Mouse (Mus musculus): ENCODE measurements around the gene Dcaf15. TPM values are rescaled to one million over a fixed set of nuclear protein-coding genes. Genes with fewer than 3 reads are reported as not detected.

The Dcaf15 gene
- polyA plus RNA-seq, 1 experiment from 2014 or later = 22.6 TPM

DNA sequence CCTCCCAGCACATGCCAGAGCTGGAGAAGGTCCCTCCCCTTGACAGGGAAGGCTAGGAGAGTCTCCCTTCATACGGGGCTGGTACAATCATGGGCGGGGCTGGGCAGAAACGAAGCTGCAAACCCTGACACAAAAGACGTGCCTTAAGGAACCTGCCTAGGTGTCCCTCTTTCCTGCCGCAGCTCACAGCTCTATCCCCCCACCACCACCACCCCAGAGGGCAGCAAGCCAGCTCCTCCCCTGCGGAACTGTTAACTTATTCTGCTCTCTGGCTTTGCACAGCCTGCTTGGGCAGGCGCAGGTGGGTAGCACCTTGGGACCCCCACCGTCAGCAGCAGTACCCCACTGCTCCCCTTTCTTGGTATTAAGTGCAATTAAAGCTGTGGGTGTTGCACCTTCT lies 8.5 kb downstream of the Dcaf15 start:
- no peak for ATAC-seq (ENCODE audit: low FRiP score, low read depth)
- no peaks in the 10 kb centered on the region for H3K27me3 ChIP-seq
- no peak overlapping the region for H3K4me2 ChIP-seq
- WGBS = 79% methylated on average over 8 of the region's 8 CpGs
- peaks cover 66% of the 10 kb centered on the region for H3K36me3 ChIP-seq
- H3K27ac ChIP-seq (replicated peaks) = no peak overlapping the region
- H3K4me3 ChIP-seq = no peak overlapping the region
- H3K9me3 ChIP-seq = no peaks in the 10 kb centered on the region
- no peak overlapping the region for H3K9ac ChIP-seq
- H3K4me1 ChIP-seq (replicated peaks) = 0 out of 2 replicates have a peak, but pooled peaks cover under 1% of the 10 kb centered on the region

DNA sequence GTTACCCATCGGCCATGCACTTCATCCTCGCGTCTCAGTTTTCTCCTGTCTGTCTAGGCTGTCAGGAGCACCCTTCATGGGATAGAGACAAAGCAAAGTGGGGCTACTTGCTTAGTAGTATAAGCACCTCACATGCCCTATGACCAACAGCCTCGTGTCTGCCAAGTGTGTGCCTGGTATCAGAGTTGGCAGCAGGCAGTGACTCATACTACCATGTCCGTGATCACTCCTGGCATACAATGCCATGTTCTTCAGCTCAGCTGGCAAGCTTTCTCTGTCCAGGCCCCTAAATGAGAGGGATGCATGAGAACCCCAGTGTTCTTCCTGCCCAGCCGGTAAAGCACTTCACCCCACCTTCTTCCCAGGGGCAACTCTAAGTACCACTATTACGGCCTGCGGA lies 14.0 kb downstream of the Dcaf15 start:
- H3K27ac ChIP-seq (replicated peaks) = no peak overlapping the region
- WGBS = 88% methylated on average over 8 of the region's 8 CpGs

DNA sequence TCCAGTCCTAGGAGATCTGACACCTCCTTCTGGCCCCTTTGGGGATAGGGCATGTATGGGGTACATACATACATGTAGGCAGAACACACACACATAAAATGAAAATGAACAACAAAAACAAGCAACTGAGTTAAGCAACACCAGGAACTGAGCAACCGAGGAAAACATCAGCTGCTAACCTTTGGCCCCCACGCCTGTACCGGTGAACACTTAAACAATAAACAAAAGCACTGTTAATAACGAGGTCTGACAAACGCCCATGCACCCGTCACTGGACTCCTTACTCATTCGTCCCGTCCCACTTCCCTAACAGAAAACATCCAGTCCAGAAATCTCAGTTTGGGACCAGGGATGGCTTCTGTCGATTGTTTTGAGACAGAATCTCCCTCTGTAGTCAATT lies 15.3 kb downstream of the Dcaf15 start:
- Histone ChIP-seq H3K36me3 (peaks cover 50% of the 10 kb centered on the region), H3K9me3 (no peaks in the 10 kb centered on the region), H3K4me3 (no peak overlapping the region), H3K27ac (replicated peaks) (no peak overlapping the region), H3K27me3 (no peaks in the 10 kb centered on the region), H3K4me1 (replicated peaks) (no peaks in the 10 kb centered on the region), H3K4me2 (no peak overlapping the region), H3K9ac (no peak overlapping the region)
- 85% methylated on average over 9 of the region's 9 CpGs for WGBS
- no peak for ATAC-seq (ENCODE audit: low FRiP score, low read depth)

More for the DNA sequence above, 14.0 kb downstream of the Dcaf15 start:
- H3K27me3 ChIP-seq = no peaks in the 10 kb centered on the region
- no peaks in the 10 kb centered on the region for H3K9me3 ChIP-seq
- no peaks in the 10 kb centered on the region for H3K4me1 ChIP-seq (replicated peaks)
- H3K36me3 ChIP-seq = peaks cover 58% of the 10 kb centered on the region
- no peak for ATAC-seq (ENCODE audit: low FRiP score, low read depth)
- no peak overlapping the region for H3K9ac ChIP-seq
- H3K4me3 ChIP-seq = no peak overlapping the region
- H3K4me2 ChIP-seq = no peak overlapping the region

DNA sequence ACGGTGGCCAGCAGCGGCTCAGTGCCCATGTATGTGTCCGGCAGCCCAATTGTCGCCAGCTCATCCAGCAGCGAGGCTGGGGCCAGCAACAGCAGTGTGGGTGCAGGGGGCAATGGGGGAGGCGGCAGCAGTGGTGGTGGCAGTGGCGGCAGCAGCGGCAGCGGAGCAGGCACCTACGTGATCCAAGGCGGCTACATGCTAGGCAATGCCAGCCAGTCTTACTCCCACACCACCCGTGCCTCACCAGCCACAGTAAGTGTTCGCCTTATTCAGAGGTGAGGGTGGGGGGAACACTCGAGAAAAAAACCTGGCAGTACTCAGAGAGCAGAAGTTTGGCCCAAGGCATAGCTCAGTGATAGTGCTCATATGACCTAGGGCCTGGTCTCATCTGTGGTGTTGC lies 16.7 kb downstream of the Dcaf15 start:
- Histone ChIP-seq H3K9me3 (no peaks in the 10 kb centered on the region), H3K27me3 (no peaks in the 10 kb centered on the region), H3K27ac (replicated peaks) (no peak overlapping the region), H3K4me3 (no peak overlapping the region), H3K9ac (no peak overlapping the region), H3K4me1 (replicated peaks) (0 out of 2 replicates have a peak, but pooled peaks cover 4% of the 10 kb centered on the region), H3K4me2 (no peak overlapping the region), H3K36me3 (peaks cover 50% of the 10 kb centered on the region)
- ATAC-seq (ENCODE audit: low FRiP score, low read depth) = no peak
- 95% methylated on average over 14 of the region's 14 CpGs for WGBS

DNA sequence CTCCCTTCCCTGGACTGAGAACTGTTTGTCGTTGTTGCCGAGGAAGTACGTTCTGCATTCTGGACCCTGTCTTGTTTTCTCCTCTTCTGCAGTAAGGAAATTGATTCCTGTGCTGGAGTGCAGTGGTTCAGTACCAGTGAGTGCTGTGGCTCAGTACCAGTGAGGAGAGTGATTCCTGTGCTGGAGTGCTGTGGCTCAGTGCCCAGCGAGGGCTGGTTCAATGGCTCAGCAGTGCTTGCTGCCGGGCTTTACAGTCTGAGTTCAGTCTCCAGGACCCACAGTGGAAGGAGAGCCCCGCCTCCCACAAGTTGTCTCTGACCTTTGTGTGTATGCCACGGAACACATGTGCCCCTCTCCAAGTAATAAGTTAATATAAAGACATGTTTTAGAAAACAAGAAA lies 17.4 kb downstream of the Dcaf15 start:
- H3K36me3 ChIP-seq = peaks cover 50% of the 10 kb centered on the region
- ATAC-seq (ENCODE audit: low FRiP score, low read depth) = no peak
- H3K4me2 ChIP-seq = no peak overlapping the region
- no peaks in the 10 kb centered on the region for H3K27me3 ChIP-seq
- H3K27ac ChIP-seq (replicated peaks) = no peak overlapping the region
- H3K4me3 ChIP-seq = no peak overlapping the region
- H3K4me1 ChIP-seq (replicated peaks) = 0 out of 2 replicates have a peak, but pooled peaks cover 4% of the 10 kb centered on the region
- H3K9me3 ChIP-seq = no peaks in the 10 kb centered on the region
- 83% methylated on average over 7 of the region's 7 CpGs for WGBS
- no peak overlapping the region for H3K9ac ChIP-seq

DNA sequence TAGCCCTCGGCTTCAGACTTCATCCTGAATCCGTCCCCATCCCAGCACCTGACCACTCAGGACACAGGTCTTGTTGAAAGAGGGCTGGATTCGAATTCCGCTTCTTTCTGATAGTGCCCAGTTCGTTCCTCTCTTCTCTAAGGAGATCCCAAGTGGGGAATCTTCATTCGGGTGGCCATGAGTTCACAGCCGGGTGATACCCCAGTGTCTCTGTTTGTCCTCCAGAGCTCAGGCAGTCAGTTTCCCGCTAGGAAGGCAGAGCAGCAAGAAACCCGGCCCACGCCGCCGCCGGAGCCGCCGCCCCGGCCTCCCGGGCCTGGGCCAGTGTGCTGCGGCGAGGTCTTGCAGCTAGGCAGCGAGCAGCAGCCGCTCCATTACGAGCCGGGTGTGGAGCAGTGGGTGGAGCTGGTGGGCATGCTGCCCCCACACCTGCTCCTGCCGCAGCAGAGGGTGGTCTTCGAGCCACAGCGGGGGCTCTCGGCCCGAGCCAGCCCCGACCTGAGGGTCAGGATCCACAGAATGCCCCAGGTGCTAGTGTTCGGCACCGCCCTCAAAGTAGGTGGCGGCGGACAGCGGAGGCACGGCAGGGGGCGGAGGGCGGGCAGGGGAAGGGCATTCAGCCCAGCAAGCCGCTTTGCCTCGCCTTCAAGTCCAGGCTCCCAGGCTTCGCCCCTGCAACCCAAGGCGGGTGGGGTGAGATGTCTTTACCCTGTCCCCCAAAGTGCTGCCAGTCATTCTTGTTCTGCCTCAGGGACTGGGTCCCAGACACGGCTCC lies 20.0 kb downstream of the Dcaf15 start:
- no peaks in the 10 kb centered on the region for H3K27me3 ChIP-seq
- 0 out of 2 replicates have a peak, but pooled peaks cover 4% of the 10 kb centered on the region for H3K4me1 ChIP-seq (replicated peaks)
- H3K4me2 ChIP-seq = peak overlapping the region; percentile 18; the same call in 1 of the 2 replicates
- no peak for ATAC-seq (ENCODE audit: low FRiP score, low read depth)
- H3K4me3 ChIP-seq = no peak overlapping the region
- H3K9me3 ChIP-seq = no peaks in the 10 kb centered on the region
- no peak overlapping the region for H3K27ac ChIP-seq (replicated peaks)
- peaks cover 56% of the 10 kb centered on the region for H3K36me3 ChIP-seq
- H3K9ac ChIP-seq = no peak overlapping the region
- 28% methylated on average over 42 of the region's 42 CpGs for WGBS

DNA sequence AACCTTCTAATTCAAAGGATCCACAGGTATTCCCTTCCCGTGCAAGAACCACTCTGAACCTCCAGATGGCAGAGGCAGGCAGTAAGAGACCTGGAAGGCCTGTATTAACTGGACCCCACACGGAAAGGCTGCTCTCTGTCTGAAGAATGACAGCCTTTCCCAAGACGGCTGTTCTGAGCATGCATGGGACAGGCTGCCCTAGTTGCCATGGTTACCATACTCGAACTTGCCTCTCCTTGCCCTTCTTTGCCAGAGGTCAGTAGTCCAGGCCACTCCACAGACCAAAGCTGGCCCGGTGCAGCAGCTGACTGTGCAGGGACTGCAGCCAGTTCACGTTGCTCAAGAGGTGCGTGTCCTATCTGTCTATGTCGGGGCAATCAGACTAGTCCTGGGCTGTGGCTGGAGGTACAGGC lies 20.7 kb downstream of the Dcaf15 start:
- H3K4me3 ChIP-seq = no peak overlapping the region
- no peaks in the 10 kb centered on the region for H3K9me3 ChIP-seq
- H3K36me3 ChIP-seq = peaks cover 50% of the 10 kb centered on the region
- WGBS = 20% methylated on average over 8 of the region's 8 CpGs
- H3K27ac ChIP-seq (replicated peaks) = no peak overlapping the region
- 0 out of 2 replicates have a peak, but pooled peaks cover 4% of the 10 kb centered on the region for H3K4me1 ChIP-seq (replicated peaks)
- no peak overlapping the region for H3K9ac ChIP-seq
- ATAC-seq (ENCODE audit: low FRiP score, low read depth) = no peak
- H3K4me2 ChIP-seq = no peak overlapping the region
- H3K27me3 ChIP-seq = no peaks in the 10 kb centered on the region

DNA sequence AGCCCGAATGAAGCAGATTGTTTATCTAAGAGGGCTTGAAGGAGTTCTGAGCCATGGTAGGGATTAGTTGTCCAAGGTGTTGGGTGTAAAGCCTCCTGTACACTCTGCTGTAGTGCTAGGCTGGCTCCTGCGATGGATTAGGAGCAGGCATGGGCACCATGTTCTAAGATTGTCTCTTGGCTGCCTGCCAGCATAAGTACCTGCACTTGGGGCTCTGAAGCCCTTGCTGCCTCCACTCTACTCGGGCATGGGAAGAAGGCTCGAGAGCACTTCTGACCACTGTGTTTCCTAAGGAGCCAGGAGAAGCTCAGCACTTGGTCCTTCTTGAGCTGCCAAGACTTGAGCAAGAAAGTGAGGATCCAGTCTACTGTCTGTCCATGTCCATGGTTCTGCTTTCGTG lies 25.4 kb downstream of the Dcaf15 start:
- 90% methylated on average over 5 of the region's 5 CpGs for WGBS
- H3K4me2 ChIP-seq = no peak overlapping the region
- H3K27ac ChIP-seq (replicated peaks) = no peak overlapping the region
- peaks cover 5% of the 10 kb centered on the region; the same call in 1 of the 2 replicates for H3K4me1 ChIP-seq (replicated peaks)
- no peaks in the 10 kb centered on the region for H3K9me3 ChIP-seq
- no peak overlapping the region for H3K9ac ChIP-seq
- H3K36me3 ChIP-seq = peaks cover 47% of the 10 kb centered on the region
- H3K27me3 ChIP-seq = no peaks in the 10 kb centered on the region
- H3K4me3 ChIP-seq = no peak overlapping the region
- ATAC-seq (ENCODE audit: low FRiP score, low read depth) = no peak

DNA sequence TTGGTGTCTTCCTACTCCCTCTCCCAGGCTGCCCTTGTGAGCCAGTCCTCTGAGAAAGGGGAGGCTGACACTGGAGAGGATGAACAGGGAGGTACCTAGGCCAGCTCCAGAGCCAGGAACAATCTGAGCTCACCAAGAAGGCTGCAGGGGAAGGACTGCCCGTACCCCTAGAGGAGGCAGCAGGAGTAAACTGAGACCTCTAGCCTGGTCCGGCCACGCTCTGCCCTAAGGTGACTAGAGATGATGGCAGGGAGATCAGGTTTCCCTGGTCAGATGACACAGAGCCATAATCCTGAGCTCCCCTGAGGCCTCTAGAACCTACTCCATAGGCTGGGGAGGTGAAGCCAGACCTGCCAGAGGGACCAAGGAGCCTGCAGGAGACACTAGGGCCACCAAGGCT lies 27.7 kb downstream of the Dcaf15 start:
- Histone ChIP-seq H3K9ac (no peak overlapping the region), H3K4me3 (no peak overlapping the region), H3K27ac (replicated peaks) (no peak overlapping the region), H3K36me3 (peaks cover 24% of the 10 kb centered on the region), H3K4me1 (replicated peaks) (peaks cover 24% of the 10 kb centered on the region), H3K9me3 (no peaks in the 10 kb centered on the region), H3K27me3 (no peaks in the 10 kb centered on the region), H3K4me2 (no peak overlapping the region)
- WGBS = 93% methylated on average over 3 of the region's 3 CpGs
- no peak for ATAC-seq (ENCODE audit: low FRiP score, low read depth)

DNA sequence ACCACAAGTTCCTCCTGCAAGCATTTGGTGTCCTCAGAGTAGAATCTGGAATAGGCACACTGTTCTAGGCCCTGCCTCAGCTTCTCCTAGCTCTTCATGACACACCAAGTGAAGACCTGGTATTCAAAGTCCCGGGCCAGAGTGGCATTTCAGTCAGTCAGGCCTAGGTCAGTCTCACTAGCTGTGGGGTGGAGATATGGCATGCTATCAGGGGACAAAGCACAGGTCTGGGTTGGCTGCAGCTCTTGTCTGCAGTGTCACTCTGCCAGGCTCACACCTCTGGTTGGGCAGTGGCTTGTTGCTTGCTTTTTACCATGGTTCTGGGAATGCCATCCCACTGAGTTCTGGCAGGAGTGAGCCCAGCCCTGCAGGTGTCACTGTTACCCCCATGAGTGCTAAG lies 28.2 kb downstream of the Dcaf15 start:
- Histone ChIP-seq H3K27me3 (no peaks in the 10 kb centered on the region), H3K4me3 (no peak overlapping the region), H3K4me1 (replicated peaks) (peaks cover 28% of the 10 kb centered on the region), H3K4me2 (no peak overlapping the region), H3K36me3 (peaks cover 22% of the 10 kb centered on the region; the same call in 1 of the 2 replicates), H3K27ac (replicated peaks) (no peak overlapping the region), H3K9ac (no peak overlapping the region), H3K9me3 (no peaks in the 10 kb centered on the region)
- WGBS = 92% methylated on average over 1 of the region's 1 CpGs
- ATAC-seq (ENCODE audit: low FRiP score, low read depth) = no peak

DNA sequence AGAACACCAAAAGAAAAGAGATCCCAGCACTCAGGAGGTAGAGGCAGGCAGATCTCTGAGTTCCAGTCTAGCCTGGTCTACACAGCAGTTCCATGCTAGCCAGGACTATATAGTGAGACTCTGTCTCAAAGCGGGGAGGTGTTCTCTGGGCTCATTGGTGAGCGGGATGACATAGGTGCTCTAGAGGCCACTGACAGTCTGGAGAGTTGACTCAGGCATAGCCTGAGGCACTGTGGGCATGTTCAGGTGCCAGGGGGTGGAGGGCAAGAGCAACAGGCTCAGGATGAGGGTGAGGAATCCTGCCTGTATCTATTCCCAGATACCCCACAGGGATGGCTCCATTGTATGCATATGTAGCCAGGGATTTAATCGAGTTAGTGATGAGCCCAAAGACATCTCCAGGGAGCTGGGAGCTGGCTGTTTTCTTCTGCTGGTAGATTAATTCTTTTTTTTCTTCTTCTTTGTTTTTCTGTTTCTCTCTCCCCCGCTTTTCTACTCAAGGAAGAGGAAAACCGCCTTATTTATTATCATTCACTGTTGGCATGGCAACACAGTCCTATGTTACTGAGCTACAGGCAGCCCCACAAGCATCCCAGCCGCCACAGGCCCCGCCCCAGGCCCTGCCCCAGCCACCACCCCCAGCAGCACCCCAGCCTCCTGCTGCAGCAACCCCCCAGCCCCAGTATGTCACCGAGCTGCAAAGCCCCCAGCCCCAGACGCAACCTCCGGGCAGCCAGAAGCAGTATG lies 31.2 kb downstream of the Dcaf15 start:
- no peak for ATAC-seq (ENCODE audit: low FRiP score, low read depth)
- H3K27ac ChIP-seq (replicated peaks) = peak overlapping the region; percentile 48
- peaks cover 11% of the 10 kb centered on the region; the same call in 1 of the 2 replicates for H3K36me3 ChIP-seq
- no peaks in the 10 kb centered on the region for H3K9me3 ChIP-seq
- no peaks in the 10 kb centered on the region for H3K27me3 ChIP-seq
- H3K4me3 ChIP-seq = no peak overlapping the region
- H3K4me2 ChIP-seq = peak overlapping the region; percentile 22
- WGBS = 34% methylated on average over 9 of the region's 10 CpGs
- H3K4me1 ChIP-seq (replicated peaks) = peaks cover 53% of the 10 kb centered on the region
- no peak overlapping the region for H3K9ac ChIP-seq

DNA sequence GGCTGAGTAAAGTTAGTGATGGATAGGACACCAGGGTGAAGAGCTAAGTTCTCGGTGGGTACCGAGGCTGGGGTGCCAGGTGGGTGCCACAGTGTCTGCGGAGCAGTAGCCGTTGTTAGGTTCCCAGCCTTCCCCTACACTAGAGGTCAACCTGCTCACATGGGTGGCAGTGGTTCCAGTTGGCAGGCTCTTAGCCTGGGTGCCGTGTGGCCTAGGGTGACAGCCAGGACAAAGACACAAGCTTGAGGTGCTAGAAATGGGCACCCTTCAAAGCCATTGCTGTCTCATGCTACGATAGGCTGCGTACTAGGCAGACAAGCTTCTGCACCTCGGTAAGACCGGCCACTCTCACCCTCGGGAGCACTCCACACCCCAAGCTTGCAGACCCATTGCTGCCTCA lies 32.2 kb downstream of the Dcaf15 start:
- Histone ChIP-seq H3K27ac (replicated peaks) (no peak overlapping the region), H3K27me3 (no peaks in the 10 kb centered on the region), H3K4me3 (no peak overlapping the region), H3K9ac (no peak overlapping the region), H3K36me3 (peaks cover 11% of the 10 kb centered on the region; the same call in 1 of the 2 replicates), H3K9me3 (no peaks in the 10 kb centered on the region), H3K4me2 (no peak overlapping the region), H3K4me1 (replicated peaks) (peaks cover 63% of the 10 kb centered on the region)
- 85% methylated on average over 10 of the region's 10 CpGs for WGBS
- ATAC-seq (ENCODE audit: low FRiP score, low read depth) = no peak

All from hindbrain, embryonic 15.5 days (tissue).